Mouse (Mus musculus): ENCODE results near the gene Rora.
"Not testable (repeated sequence)": the region's sequence is repeated elsewhere in the genome, so short reads cannot be mapped to it uniquely, and the experiment has no call there.

Rora gene

GRCm38 (mm10) chr9:69051890-69052289, 398.3 kb downstream of the Rora start:
- DNase-seq (ENCODE audit: low read depth in 1 of 2, low spot score in 2 of 2), result no peak

GRCm38 (mm10) chr9:69055302-69055701, 401.7 kb downstream of the Rora start:
- no peak for DNase-seq (ENCODE audit: low read depth in 1 of 2, low spot score in 2 of 2)

- DNase-seq (ENCODE audit: low read depth in 1 of 2, low spot score in 2 of 2), result no peak
Measured at GRCm38 (mm10) chr9:69071203-69071867, 417.7 kb downstream of the Rora start.

- DNase-seq (ENCODE audit: low read depth in 1 of 2, low spot score in 2 of 2), result no peak
Measured at GRCm38 (mm10) chr9:69073271-69073670, 419.7 kb downstream of the Rora start.

- DNase-seq (ENCODE audit: low read depth in 1 of 2, low spot score in 2 of 2), result no peak
Measured at GRCm38 (mm10) chr9:69084086-69084719, 430.6 kb downstream of the Rora start.

GRCm38 (mm10) chr9:69084720-69085661, 431.4 kb downstream of the Rora start:
- no peak for DNase-seq (ENCODE audit: low read depth in 1 of 2, low spot score in 2 of 2)

GRCm38 (mm10) chr9:69086844-69087243, 433.3 kb downstream of the Rora start:
- no peak for DNase-seq (ENCODE audit: low read depth in 1 of 2, low spot score in 2 of 2)

GRCm38 (mm10) chr9:69087325-69087724, 433.7 kb downstream of the Rora start:
- DNase-seq (ENCODE audit: low read depth in 1 of 2, low spot score in 2 of 2), result no peak

GRCm38 (mm10) chr9:69090749-69091270, 437.2 kb downstream of the Rora start:
- no peak for DNase-seq (ENCODE audit: low read depth in 1 of 2, low spot score in 2 of 2)

GRCm38 (mm10) chr9:69092119-69093013, 438.8 kb downstream of the Rora start:
- DNase-seq (ENCODE audit: low read depth in 1 of 2, low spot score in 2 of 2), result no peak

GRCm38 (mm10) chr9:69100153-69100756, 446.7 kb downstream of the Rora start:
- DNase-seq (ENCODE audit: low read depth in 1 of 2, low spot score in 2 of 2), result not testable (repeated sequence)

- no peak for DNase-seq (ENCODE audit: low read depth in 1 of 2, low spot score in 2 of 2)
Measured at GRCm38 (mm10) chr9:69104321-69104720, 450.7 kb downstream of the Rora start.

- no peak for DNase-seq (ENCODE audit: low read depth in 1 of 2, low spot score in 2 of 2)
Measured at GRCm38 (mm10) chr9:69109618-69110300, 456.2 kb downstream of the Rora start.

- no peak for DNase-seq (ENCODE audit: low read depth in 1 of 2, low spot score in 2 of 2)
Measured at GRCm38 (mm10) chr9:69110301-69110674, 456.7 kb downstream of the Rora start.

- no peak for DNase-seq (ENCODE audit: low read depth in 1 of 2, low spot score in 2 of 2)
Measured at GRCm38 (mm10) chr9:69110706-69111105, 457.1 kb downstream of the Rora start.

- no peak for DNase-seq (ENCODE audit: low read depth in 1 of 2, low spot score in 2 of 2)
Measured at GRCm38 (mm10) chr9:69111539-69111938, 458.0 kb downstream of the Rora start.

GRCm38 (mm10) chr9:69114429-69114984, 460.9 kb downstream of the Rora start:
- DNase-seq (ENCODE audit: low read depth in 1 of 2, low spot score in 2 of 2), result no peak

GRCm38 (mm10) chr9:69116740-69117139, 463.2 kb downstream of the Rora start:
- DNase-seq (ENCODE audit: low read depth in 1 of 2, low spot score in 2 of 2), result no peak

GRCm38 (mm10) chr9:69121117-69121740, 467.6 kb downstream of the Rora start:
- no peak for DNase-seq (ENCODE audit: low read depth in 1 of 2, low spot score in 2 of 2)

Measured in monocyte, adult 2 months (primary cell).